Mouse (Mus musculus) spleen, adult 2 months (tissue): Measurements from ENCODE around the gene Hoxa2.

ENCODE experiments used
- CTCF ChIP-seq: fragments of 200-500 bp; IDR thresholded peaks from 2 replicates; pipeline ENCODE4 v1.5.1; 2011; ENCODE audit warnings: mild to moderate bottlenecking, inconsistent platforms; ENCODE audit not compliant: insufficient read depth, insufficient read length, insufficient replicate concordance; ENCODE audit errors: extremely low read depth
- POLR2A ChIP-seq: fragments of 200-500 bp; IDR thresholded peaks from 2 replicates; pipeline ENCODE4 v1.6.1; 2011; ENCODE audit warnings: low read depth, low read length, inconsistent platforms

- TF ChIP-seq POLR2A (no peak), CTCF (no peak)
These were observed 11.4 kb downstream of the Hoxa2 start for GRCm38 (mm10) chr6:52153270-52153669.
